Mouse (Mus musculus): Measurements from ENCODE around the gene Dpp8. TPM values are rescaled to one million over a fixed set of nuclear protein-coding genes. Genes with fewer than 3 reads are reported as not detected.
"Not testable (repeated sequence)": the region's sequence is repeated elsewhere in the genome, so short reads cannot be mapped to it uniquely, and the experiment has no call there.

Gene Dpp8
- total and polyA plus RNA-seq, 2 experiments from 2014 or later = 27.7 to 77.2 TPM

DNA sequence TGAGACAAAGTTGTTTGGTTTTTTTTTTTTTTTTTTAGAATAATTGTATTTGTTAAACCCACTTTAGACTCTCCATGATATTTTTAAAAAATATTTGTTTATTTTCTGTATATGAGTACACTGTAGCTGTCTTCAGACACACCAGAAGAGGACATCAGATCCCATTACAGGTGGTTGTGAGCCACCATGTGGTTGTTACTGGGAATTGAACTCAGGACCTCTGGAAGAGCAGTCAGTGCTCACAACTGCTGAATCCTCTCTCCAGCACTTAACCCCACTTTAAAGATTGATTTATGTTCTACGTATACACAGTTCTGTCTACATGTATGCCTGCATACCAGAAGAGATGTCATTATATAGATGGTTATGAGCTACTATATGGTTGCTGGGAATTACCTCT lies 36.8 kb upstream of the Dpp8 start:
- H3K4me2 ChIP-seq (ENCODE audit: low read depth, low read length); H3K27me3 ChIP-seq (ENCODE audit: insufficient read depth, low read length); H3K9me3 ChIP-seq (ENCODE audit: low read length); H3K9ac ChIP-seq (replicated peaks; ENCODE audit: low read length); H3K27ac ChIP-seq; H3K4me3 ChIP-seq (ENCODE audit: low read length); ATAC-seq; H3K4me1 ChIP-seq (ENCODE audit: insufficient read depth, low read length); DNase-seq (ENCODE audit: low spot score): not testable (repeated sequence)
- WGBS = 100% methylated on average over 1 of the region's 1 CpGs
- peaks cover 38% of the 10 kb centered on the region for H3K36me3 ChIP-seq (ENCODE audit: insufficient read depth, low read length)
- peak; percentile 30; the same call in 1 of the 2 replicates for TF ChIP-seq CTCF (IDR thresholded peaks at IDR 0.05; ENCODE audit: low read depth)

DNA sequence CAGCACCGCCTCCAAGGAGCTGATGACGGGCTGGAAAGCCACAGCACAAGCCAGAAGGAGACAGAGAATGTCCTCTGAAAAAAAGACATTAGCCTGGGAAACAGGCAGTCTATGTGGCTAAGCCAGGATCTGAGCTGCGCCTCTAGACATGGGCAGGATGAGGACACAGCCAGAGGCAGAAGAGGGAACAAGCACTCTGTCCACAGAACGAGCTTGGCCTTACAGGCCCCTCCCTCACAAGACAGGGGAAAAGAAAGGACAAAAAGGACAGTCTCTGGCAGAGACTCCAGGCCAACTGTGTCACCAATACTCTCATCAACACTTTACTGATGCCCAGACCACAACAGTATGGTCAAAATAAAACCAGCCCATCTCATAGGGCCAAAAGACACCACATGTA lies 30.7 kb upstream of the Dpp8 start:
- Histone ChIP-seq H3K36me3 (ENCODE audit: insufficient read depth, low read length) (peaks cover 44% of the 10 kb centered on the region), H3K4me1 (ENCODE audit: insufficient read depth, low read length) (no peaks in the 10 kb centered on the region), H3K9ac (replicated peaks; ENCODE audit: low read length) (no peak overlapping the region), H3K9me3 (ENCODE audit: low read length) (no peaks in the 10 kb centered on the region), H3K4me3 (ENCODE audit: low read length) (no peak overlapping the region), H3K4me2 (ENCODE audit: low read depth, low read length) (no peak overlapping the region), H3K27me3 (ENCODE audit: insufficient read depth, low read length) (no peaks in the 10 kb centered on the region), H3K27ac (peak overlapping the region; percentile 6; the same call in 1 of the 2 replicates)
- ATAC-seq (no peak), DNase-seq (ENCODE audit: low spot score) (no peak)
- 61% methylated on average over 4 of the region's 4 CpGs for WGBS
- no peak for TF ChIP-seq CTCF (IDR thresholded peaks at IDR 0.05; ENCODE audit: low read depth)

DNA sequence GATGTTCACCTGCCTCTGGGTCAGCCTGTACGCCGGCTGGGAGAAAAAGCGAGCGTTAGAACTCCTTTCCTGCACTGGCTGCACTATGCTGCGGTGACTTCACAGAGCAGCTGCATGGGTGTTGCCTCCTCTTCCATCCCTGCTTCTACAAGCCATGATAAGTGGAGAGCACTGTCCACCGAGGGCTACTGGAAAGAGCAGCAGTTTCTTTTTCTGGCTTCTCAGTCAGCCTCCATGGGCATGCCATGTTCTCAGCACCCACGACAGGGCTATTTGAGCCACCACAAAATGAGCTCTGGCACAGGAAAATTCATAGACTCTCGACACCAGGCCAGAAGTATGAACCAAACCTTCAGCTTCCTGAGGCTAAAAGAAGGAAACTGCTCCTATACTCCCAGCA lies 26.5 kb upstream of the Dpp8 start:
- H3K36me3 ChIP-seq (ENCODE audit: insufficient read depth, low read length) = peaks cover 33% of the 10 kb centered on the region
- no peaks in the 10 kb centered on the region for H3K4me1 ChIP-seq (ENCODE audit: insufficient read depth, low read length)
- no peaks in the 10 kb centered on the region for H3K27me3 ChIP-seq (ENCODE audit: insufficient read depth, low read length)
- WGBS = 97% methylated on average over 8 of the region's 8 CpGs
- H3K27ac ChIP-seq = no peak overlapping the region
- ATAC-seq (no peak), DNase-seq (ENCODE audit: low spot score) (no peak)
- no peak overlapping the region for H3K4me2 ChIP-seq (ENCODE audit: low read depth, low read length)
- H3K9ac ChIP-seq (replicated peaks; ENCODE audit: low read length) = no peak overlapping the region
- H3K4me3 ChIP-seq (ENCODE audit: low read length) = no peak overlapping the region
- H3K9me3 ChIP-seq (ENCODE audit: low read length) = no peaks in the 10 kb centered on the region
- TF ChIP-seq CTCF (IDR thresholded peaks at IDR 0.05; ENCODE audit: low read depth) = no peak

DNA sequence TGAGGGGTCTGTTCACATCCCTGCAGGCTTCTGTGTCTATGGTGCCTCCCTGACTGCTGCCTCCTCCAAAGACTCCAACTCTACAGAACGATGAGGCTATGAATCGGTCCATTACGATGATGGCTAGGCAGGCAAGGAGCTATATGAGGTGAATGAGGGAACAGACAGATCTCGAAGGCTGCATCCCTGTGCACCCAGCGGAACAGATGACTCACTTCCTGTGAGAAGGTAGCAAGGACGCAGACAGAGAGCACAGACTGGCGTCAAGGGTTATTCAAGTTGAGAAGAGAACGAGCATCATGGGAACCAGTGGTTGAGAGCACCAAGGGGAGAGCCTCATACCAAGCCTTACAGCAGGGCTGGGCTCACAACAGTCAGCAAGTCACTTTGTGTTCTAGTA lies 21.6 kb upstream of the Dpp8 start:
- Histone ChIP-seq H3K36me3 (ENCODE audit: insufficient read depth, low read length) (peaks cover 14% of the 10 kb centered on the region; the same call in 1 of the 2 replicates), H3K27me3 (ENCODE audit: insufficient read depth, low read length) (no peaks in the 10 kb centered on the region), H3K4me2 (ENCODE audit: low read depth, low read length) (no peak overlapping the region), H3K4me3 (ENCODE audit: low read length) (no peak overlapping the region), H3K9me3 (ENCODE audit: low read length) (no peaks in the 10 kb centered on the region), H3K27ac (no peak overlapping the region), H3K4me1 (ENCODE audit: insufficient read depth, low read length) (peaks cover 5% of the 10 kb centered on the region; the same call in 1 of the 2 replicates), H3K9ac (replicated peaks; ENCODE audit: low read length) (no peak overlapping the region)
- DNase-seq (ENCODE audit: low spot score) (no peak), ATAC-seq (no peak)
- no peak for TF ChIP-seq CTCF (IDR thresholded peaks at IDR 0.05; ENCODE audit: low read depth)
- WGBS = 85% methylated on average over 8 of the region's 8 CpGs

DNA sequence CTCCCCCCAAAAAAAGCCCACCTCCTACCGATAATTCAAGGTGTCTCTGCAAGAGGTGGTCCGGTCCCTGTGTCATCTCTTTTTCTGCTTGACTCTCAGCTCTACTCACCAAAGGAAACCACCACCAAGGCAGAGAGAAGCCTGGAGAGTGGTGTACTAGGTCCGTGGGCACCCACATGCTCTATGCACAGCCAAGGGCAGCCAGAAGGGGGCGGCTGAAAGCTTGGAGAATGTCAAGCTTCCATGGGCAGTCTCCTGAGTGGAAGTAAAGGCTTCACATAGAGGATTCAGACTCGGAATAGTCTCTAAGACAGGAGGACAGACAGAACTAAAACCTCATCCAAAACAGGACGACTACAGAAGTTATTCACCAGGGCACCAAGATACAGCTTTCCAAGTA lies 20.9 kb upstream of the Dpp8 start:
- no peak for ATAC-seq

DNA sequence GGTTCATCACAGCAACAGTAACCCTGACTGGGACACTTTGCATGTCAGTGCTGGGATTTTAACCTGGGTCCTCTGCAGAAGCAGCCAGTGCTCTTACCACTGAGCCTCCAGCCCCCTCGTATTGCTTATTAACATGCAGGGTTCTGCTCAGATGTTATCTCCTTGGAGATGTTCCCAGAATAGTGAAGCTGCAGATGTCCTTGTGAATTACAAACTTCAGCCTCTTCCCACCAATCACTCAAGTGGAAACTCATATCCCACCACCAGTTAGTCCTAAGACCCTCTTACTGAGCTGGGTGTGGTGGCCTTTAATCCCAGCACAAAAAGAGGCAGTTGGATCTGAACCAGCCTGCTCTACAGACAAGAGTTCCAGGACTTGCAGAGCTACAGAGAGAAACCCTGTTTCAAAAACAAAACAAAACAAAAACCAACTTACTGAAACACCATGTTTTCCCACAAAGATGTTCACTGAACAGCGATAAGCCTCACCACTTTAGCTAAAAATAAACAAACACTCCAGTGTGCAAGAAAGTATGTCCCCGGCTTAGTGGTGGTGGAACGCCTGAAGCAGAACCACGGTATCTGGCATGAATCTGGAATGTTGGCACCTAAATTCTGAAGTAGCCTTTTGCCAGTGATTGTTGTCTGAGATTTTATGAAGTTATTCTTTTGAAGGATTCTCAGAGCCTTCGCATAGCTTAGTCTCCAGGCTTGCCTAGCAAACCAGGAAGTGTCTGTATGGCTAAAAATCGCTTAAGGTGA lies 16.6 kb upstream of the Dpp8 start:
- ATAC-seq (no peak), DNase-seq (ENCODE audit: low spot score) (no peak)
- no peaks in the 10 kb centered on the region for H3K27me3 ChIP-seq (ENCODE audit: insufficient read depth, low read length)
- no peak for TF ChIP-seq CTCF (IDR thresholded peaks at IDR 0.05; ENCODE audit: low read depth)
- no peak overlapping the region for H3K9ac ChIP-seq (replicated peaks; ENCODE audit: low read length)
- H3K4me2 ChIP-seq (ENCODE audit: low read depth, low read length) = no peak overlapping the region; the same call in 1 of the 2 replicates
- 49% methylated on average over 7 of the region's 7 CpGs for WGBS
- H3K4me1 ChIP-seq (ENCODE audit: insufficient read depth, low read length) = peaks cover 43% of the 10 kb centered on the region
- peak overlapping the region; percentile 78 for H3K27ac ChIP-seq
- H3K36me3 ChIP-seq (ENCODE audit: insufficient read depth, low read length) = no peaks in the 10 kb centered on the region
- no peak overlapping the region for H3K4me3 ChIP-seq (ENCODE audit: low read length)
- no peaks in the 10 kb centered on the region for H3K9me3 ChIP-seq (ENCODE audit: low read length)

More for the DNA sequence above, 20.9 kb upstream of the Dpp8 start:
- H3K9ac ChIP-seq (replicated peaks; ENCODE audit: low read length) = no peak overlapping the region
- no peaks in the 10 kb centered on the region for H3K27me3 ChIP-seq (ENCODE audit: insufficient read depth, low read length)
- no peaks in the 10 kb centered on the region for H3K9me3 ChIP-seq (ENCODE audit: low read length)
- no peak overlapping the region for H3K4me2 ChIP-seq (ENCODE audit: low read depth, low read length)
- no peak overlapping the region for H3K27ac ChIP-seq
- WGBS = 63% methylated on average over 6 of the region's 6 CpGs
- H3K36me3 ChIP-seq (ENCODE audit: insufficient read depth, low read length) = peaks cover 7% of the 10 kb centered on the region; the same call in 1 of the 2 replicates
- no peak overlapping the region for H3K4me3 ChIP-seq (ENCODE audit: low read length)
- peaks cover 9% of the 10 kb centered on the region; the same call in 1 of the 2 replicates for H3K4me1 ChIP-seq (ENCODE audit: insufficient read depth, low read length)
- TF ChIP-seq CTCF (IDR thresholded peaks at IDR 0.05; ENCODE audit: low read depth) = peak; percentile 47
- no peak for DNase-seq (ENCODE audit: low spot score)

Data from hindbrain, postnatal 0 days (tissue).